Mouse (Mus musculus) forebrain, embryonic 11.5 days (tissue): Measurements from ENCODE around the gene Gm20388. TPM values are rescaled to one million over a fixed set of nuclear protein-coding genes. Genes with fewer than 3 reads are reported as not detected.

Source experiments
- ATAC-seq: fragments of 200-750 bp; cut with Nextera tagmentation; replicated peaks from 2 replicates; pipeline ENCODE4 v1.8.0; 2017; ENCODE audit warnings: moderate TSS enrichment; ENCODE audit not compliant: low FRiP score
- DNase-seq: peaks from one replicate; pipeline ENCODE4 v3.0.0-alpha.2; 2017; ENCODE audit warnings: low spot score
- H3K27ac ChIP-seq: fragments of 300-500 bp; sonication (generic); 2 replicates; pipeline ENCODE4 v1.5.1; 2014; ENCODE audit warnings: low read depth, low read length
- H3K27me3 ChIP-seq: fragments of 300-500 bp; sonication (generic); 2 replicates; pipeline ENCODE4 v1.6.1; 2014; ENCODE audit warnings: mild to moderate bottlenecking, low read length, mixed read lengths; ENCODE audit not compliant: control insufficient read depth, insufficient read depth
- H3K36me3 ChIP-seq: fragments of 300-500 bp; sonication (generic); 2 replicates; pipeline ENCODE4 v1.6.1; 2014; ENCODE audit warnings: mild to moderate bottlenecking, low read length, moderate library complexity, mixed read lengths; ENCODE audit not compliant: control insufficient read depth, insufficient read depth
- H3K4me1 ChIP-seq: fragments of 300-500 bp; sonication (generic); replicated peaks from 2 replicates; pipeline ENCODE4 v1.6.1; 2014; ENCODE audit warnings: low read length, mixed read lengths; ENCODE audit not compliant: control insufficient read depth, insufficient read depth
- H3K4me2 ChIP-seq: fragments of 300-500 bp; sonication (generic); 2 replicates; pipeline ENCODE4 v1.6.1; 2014; ENCODE audit warnings: low read depth, mild to moderate bottlenecking, low read length, moderate library complexity, mixed read lengths; ENCODE audit not compliant: severe bottlenecking
- H3K4me3 ChIP-seq: fragments of 300-500 bp; sonication (generic); 2 replicates; pipeline ENCODE4 v1.5.1; 2014; ENCODE audit warnings: low read depth, low read length
- H3K9ac ChIP-seq: fragments of 300-500 bp; sonication (generic); 2 replicates; pipeline ENCODE4 v1.6.1; 2014; ENCODE audit warnings: low read length
- H3K9me3 ChIP-seq: fragments of 300-500 bp; sonication (generic); 2 replicates; pipeline ENCODE4 v1.6.1; 2016; ENCODE audit warnings: low read length, mixed read lengths; ENCODE audit not compliant: control insufficient read depth
- WGBS: fragments of 180-500 bp; shearing (Covaris S2); extraction: QIAGEN DNeasy Blood & Tissue Kit; methylation state at CpG from one replicate; pipeline ENCODE4 v1.1.7; 2014; 5-methylcytosine and 5-hydroxymethylcytosine counted together
- polyA plus RNA-seq: library from polyadenylated mRNA; unstranded; fragments of >200 nt; fragmentation: Nextera tagmentation; extraction: Ambion mirVana; gene quantifications from 2 replicates; pipeline ENCODE4 v1.2.1, GENCODE M21; 2014

Gene Gm20388
- polyA plus RNA-seq, 1 experiment from 2014 or later, result not detected

DNA sequence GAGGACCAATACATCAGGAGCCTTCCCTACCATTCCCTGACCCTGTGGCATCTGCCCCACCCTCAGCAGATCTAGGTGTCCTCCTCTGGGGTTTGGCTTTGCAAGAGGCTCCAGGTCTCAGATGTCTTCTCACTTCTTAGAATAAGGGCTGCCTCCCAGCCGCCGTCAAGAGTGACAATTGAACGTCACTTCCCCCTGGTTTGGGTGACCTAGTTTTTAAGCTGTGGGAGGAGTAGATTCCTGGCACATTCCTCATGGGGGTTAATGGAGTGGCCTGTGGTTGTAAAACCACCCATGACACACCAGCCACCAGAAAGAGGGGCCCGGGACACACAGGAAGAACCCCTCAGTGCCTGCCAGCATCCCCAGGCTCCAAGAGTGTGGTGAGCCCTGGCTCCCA lies 140.4 kb downstream of the Gm20388 start:
- no peak overlapping the region for H3K27ac ChIP-seq
- no peaks in the 10 kb centered on the region for H3K9me3 ChIP-seq
- ATAC-seq (no peak), DNase-seq (no peak)
- H3K9ac ChIP-seq, result no peak overlapping the region
- no peaks in the 10 kb centered on the region for H3K36me3 ChIP-seq
- no peak overlapping the region for H3K4me2 ChIP-seq
- no peaks in the 10 kb centered on the region for H3K27me3 ChIP-seq
- no peak overlapping the region for H3K4me3 ChIP-seq
- 77% methylated on average over 4 of the region's 4 CpGs for WGBS
- H3K4me1 ChIP-seq, result no peaks in the 10 kb centered on the region

DNA sequence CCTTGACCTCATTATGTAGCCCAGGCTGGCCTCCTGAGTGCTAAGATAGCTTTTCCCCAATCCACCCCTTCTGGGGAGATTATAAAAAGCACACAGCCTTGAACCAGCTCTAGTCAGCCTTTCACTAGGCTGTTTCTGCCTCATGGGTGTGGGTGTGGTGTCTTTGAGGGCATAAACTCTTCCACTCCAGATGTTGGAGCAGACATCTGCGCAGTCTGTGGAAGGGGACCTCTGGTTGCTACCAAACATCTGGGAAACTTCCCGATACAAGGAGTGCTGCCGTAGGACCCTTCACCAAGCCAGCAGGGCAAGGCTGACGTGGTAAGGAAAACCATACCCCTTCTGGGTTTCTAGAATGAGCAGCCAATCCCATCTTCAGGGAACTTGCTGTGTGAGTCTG lies 141.3 kb downstream of the Gm20388 start:
- Histone ChIP-seq H3K9me3 (peaks cover 4% of the 10 kb centered on the region; the same call in 1 of the 2 replicates), H3K36me3 (no peaks in the 10 kb centered on the region), H3K27me3 (no peaks in the 10 kb centered on the region), H3K27ac (no peak overlapping the region), H3K4me2 (no peak overlapping the region), H3K4me1 (no peaks in the 10 kb centered on the region), H3K4me3 (no peak overlapping the region), H3K9ac (no peak overlapping the region)
- no peak for ATAC-seq
- 94% methylated on average over 4 of the region's 4 CpGs for WGBS
- DNase-seq, result no peak

DNA sequence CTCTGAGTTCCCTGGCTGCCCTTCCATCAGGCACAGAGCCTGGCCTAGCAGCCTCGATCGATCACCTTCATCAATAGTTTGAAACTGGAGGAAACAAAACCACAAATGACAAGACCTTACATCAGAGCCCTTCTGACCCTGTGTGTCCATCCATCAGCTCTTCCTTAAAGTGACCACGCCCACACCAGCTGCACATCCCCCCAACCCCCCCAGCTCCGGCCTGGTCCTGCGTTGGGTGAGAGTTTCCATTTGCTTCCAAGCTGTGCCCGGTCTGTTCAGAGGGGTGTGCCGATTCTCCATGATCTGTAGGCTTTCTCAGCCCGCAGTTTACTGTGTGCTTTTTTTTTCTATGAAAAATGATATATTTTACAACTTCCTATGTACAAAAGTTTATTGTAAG lies 141.7 kb downstream of the Gm20388 start:
- Histone ChIP-seq H3K27me3 (no peaks in the 10 kb centered on the region), H3K9ac (no peak overlapping the region), H3K4me3 (no peak overlapping the region), H3K4me2 (no peak overlapping the region), H3K36me3 (no peaks in the 10 kb centered on the region), H3K9me3 (peaks cover 4% of the 10 kb centered on the region; the same call in 1 of the 2 replicates), H3K4me1 (no peaks in the 10 kb centered on the region), H3K27ac (no peak overlapping the region)
- no peak for DNase-seq
- ATAC-seq, result no peak
- WGBS, result 88% methylated on average over 8 of the region's 8 CpGs

DNA sequence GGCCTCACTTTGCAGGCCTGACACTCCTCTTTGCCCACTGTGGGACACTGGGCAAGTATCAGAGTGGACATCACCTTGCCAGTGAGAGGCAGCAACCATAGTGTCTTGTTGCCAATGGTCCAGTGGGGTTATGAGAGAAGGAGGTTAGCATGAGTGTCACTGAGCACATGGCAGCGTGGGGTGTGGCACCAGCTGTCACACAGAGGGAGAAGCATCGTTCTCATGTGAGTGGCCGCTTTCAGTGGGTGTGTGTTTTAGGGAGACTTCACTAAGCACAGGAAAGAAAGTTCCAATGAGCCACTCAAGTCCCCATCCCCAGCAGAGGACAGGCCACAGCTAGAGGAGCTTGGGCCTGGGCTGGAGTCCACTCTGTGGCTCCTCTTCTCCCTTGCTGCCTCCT lies 144.2 kb downstream of the Gm20388 start:
- no peak overlapping the region for H3K4me2 ChIP-seq
- 98% methylated on average over 3 of the region's 3 CpGs for WGBS
- H3K4me3 ChIP-seq, result no peak overlapping the region
- H3K4me1 ChIP-seq, result no peaks in the 10 kb centered on the region
- H3K9ac ChIP-seq, result no peak overlapping the region
- DNase-seq (no peak), ATAC-seq (no peak)
- H3K27ac ChIP-seq, result no peak overlapping the region
- no peaks in the 10 kb centered on the region for H3K27me3 ChIP-seq
- peaks cover 4% of the 10 kb centered on the region; the same call in 1 of the 2 replicates for H3K9me3 ChIP-seq
- H3K36me3 ChIP-seq, result no peaks in the 10 kb centered on the region

DNA sequence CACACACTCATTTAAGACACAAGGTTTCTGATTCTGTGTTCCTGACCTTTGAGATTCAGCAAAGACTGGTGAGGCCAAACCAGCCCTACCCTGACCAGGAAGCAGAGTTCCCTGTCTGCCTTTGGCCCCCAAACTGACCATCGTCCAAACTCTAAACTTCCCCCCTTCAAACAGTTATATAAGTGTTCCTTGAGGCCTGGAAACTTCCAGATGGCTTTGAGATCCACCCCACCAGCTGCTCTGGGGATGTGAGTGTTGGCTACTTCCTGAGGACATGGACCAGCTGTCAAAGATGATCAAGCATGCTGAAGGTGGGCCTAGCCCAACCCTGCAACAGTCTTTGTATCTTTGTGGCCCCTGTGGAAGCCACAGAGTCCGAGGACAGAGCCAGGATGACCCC lies 146.4 kb downstream of the Gm20388 start:
- Histone ChIP-seq H3K4me2 (no peak overlapping the region), H3K9ac (no peak overlapping the region), H3K4me3 (no peak overlapping the region), H3K36me3 (no peaks in the 10 kb centered on the region), H3K27ac (no peak overlapping the region), H3K27me3 (no peaks in the 10 kb centered on the region), H3K9me3 (peaks cover 4% of the 10 kb centered on the region; the same call in 1 of the 2 replicates), H3K4me1 (no peaks in the 10 kb centered on the region)
- no peak for DNase-seq
- WGBS, result 74% methylated on average over 2 of the region's 2 CpGs
- ATAC-seq, result no peak

DNA sequence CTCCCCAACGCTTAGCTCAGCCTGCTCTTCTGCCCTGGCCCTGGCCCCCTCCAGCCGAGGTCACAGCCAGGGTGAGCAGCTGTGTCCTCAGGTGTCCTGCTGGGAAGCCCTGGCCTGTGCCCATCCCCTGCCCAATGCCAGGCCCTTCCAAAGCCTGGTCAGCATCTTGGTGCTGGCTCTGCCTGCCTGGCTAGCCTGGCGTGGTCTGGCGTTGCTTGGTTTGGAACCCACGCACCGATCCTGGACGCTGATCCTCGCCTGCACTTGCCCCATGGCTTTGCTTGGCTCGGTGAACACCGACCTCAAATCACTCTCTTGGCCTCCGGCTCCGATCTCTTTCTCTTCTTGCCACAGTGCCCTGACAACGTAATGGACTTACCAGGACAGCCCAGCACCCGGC lies 152.1 kb downstream of the Gm20388 start:
- Histone ChIP-seq H3K9me3 (no peaks in the 10 kb centered on the region; the same call in 1 of the 2 replicates), H3K27me3 (no peaks in the 10 kb centered on the region), H3K4me1 (no peaks in the 10 kb centered on the region), H3K9ac (no peak overlapping the region), H3K27ac (no peak overlapping the region), H3K36me3 (no peaks in the 10 kb centered on the region), H3K4me3 (no peak overlapping the region), H3K4me2 (no peak overlapping the region)
- DNase-seq (no peak), ATAC-seq (no peak)
- WGBS, result 90% methylated on average over 14 of the region's 14 CpGs

DNA sequence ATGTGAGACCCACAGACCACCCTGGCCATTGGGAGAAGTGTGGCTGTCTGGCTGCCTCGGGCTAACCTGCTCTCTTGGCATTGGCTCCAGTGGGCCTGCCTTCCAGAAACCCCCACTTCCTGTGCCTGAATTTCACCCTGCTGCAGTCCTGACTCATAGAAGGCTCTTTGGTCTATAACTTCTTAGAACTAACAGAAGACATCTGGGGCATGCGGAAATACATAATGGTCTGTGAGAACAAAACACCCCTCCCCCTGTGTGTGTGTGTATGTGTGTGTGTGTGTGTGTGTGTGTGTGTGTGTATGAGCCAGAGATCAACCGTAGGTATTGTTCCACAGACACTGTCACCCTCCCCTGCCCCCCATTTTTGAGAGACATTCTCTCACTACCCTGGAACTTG lies 152.7 kb downstream of the Gm20388 start:
- no peak for DNase-seq
- H3K27me3 ChIP-seq, result no peaks in the 10 kb centered on the region
- H3K36me3 ChIP-seq, result no peaks in the 10 kb centered on the region
- no peaks in the 10 kb centered on the region for H3K4me1 ChIP-seq
- 84% methylated on average over 3 of the region's 3 CpGs for WGBS
- no peak overlapping the region for H3K4me3 ChIP-seq
- H3K4me2 ChIP-seq, result no peak overlapping the region
- no peak for ATAC-seq
- H3K9ac ChIP-seq, result no peak overlapping the region
- no peak overlapping the region for H3K27ac ChIP-seq
- no peaks in the 10 kb centered on the region; the same call in 1 of the 2 replicates for H3K9me3 ChIP-seq

DNA sequence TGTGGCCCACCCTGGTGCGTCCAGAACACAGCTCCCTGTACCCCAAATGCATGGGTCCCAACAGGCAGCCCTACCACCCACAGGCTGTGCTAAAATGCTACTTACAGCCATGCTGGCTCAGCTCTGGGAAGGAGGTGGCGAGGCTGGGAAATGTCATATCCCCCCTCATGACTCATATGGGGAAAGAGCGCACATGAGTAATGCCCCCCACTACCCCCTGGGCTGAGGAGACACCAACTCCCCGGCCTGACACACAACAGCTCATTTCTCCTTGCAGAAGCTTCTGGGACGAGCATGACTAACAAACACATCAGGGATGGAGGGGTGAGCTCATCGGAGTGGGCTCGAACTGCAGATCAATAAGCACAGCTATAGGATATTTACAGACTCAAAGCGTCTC lies 155.0 kb downstream of the Gm20388 start:
- 93% methylated on average over 8 of the region's 8 CpGs for WGBS
- Histone ChIP-seq H3K4me1 (no peaks in the 10 kb centered on the region), H3K27ac (no peak overlapping the region), H3K27me3 (no peaks in the 10 kb centered on the region), H3K36me3 (no peaks in the 10 kb centered on the region), H3K4me3 (no peak overlapping the region), H3K9ac (no peak overlapping the region), H3K4me2 (no peak overlapping the region), H3K9me3 (no peaks in the 10 kb centered on the region; the same call in 1 of the 2 replicates)
- DNase-seq (no peak), ATAC-seq (no peak)

DNA sequence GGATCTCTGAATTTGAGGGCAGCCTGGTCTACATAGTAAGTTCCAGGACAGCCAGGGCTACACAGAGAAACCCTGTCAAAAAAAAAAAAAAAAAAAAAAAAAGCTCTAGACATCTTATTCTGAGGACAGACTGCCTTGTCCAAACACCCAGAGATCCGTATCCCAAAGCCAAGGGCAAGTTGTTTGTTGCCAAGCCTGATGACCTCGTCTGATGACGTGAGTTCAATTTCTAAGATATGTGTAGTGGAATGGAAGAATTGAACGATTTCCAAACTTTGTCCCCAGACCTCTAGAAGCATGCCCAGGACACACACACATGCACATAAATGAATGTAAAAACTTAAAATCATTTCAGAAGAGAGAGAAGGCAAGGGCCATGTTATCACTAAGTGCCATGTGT lies 155.6 kb downstream of the Gm20388 start:
- H3K4me3 ChIP-seq, result no peak overlapping the region
- WGBS, result 94% methylated on average over 4 of the region's 4 CpGs
- no peak for ATAC-seq

More for the DNA sequence above, 155.6 kb downstream of the Gm20388 start:
- Histone ChIP-seq H3K36me3 (no peaks in the 10 kb centered on the region), H3K4me2 (no peak overlapping the region), H3K27ac (no peak overlapping the region), H3K27me3 (no peaks in the 10 kb centered on the region), H3K9ac (no peak overlapping the region), H3K9me3 (no peaks in the 10 kb centered on the region; the same call in 1 of the 2 replicates), H3K4me1 (no peaks in the 10 kb centered on the region)
- no peak for DNase-seq
